Mouse (Mus musculus): ENCODE measurements around the gene Rab11fip3.

Gene Rab11fip3

DNA sequence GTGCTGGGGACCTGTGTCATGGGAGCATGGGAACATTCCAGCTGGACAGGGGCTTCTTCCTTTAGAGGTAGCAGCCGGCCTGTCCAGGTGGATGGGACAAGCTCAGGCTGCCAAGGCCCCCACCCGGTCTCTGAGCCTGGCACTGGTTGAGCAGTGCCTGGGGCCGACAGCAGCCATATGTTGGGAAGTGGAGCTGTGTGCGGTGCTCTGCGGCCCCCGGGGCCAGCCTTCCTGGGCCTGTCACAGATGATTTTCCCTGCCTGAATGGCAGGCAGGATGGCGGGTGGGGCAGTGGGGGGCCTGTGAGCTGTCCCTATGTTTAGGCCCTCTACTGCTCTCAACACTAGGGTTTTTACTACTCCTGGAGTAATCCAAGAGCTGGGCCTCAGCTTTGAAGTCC lies 113.2 kb downstream of the Rab11fip3 start:
- DNase-seq (ENCODE audit: low read depth, low spot score): no peak

DNA sequence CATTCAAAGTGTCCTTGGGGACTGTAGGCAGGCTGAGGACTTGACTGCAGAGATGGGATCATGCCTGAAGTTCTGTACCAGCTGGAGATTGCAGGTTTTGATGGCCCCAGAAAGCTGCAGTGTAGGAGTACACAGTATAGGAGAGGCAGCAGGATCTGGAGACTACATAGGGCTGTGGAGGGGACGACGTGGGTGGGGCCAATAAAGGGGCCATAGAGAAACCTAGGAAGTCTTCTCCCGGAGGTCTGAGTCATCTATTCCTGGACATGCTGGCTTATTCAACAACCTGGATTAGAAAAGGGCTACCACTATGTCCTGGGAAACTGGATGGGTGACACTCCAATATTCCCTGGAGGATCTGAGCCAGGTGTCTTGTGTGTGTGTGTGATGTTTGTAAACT lies 113.6 kb downstream of the Rab11fip3 start:
- DNase-seq (ENCODE audit: low read depth, low spot score): no peak

DNA sequence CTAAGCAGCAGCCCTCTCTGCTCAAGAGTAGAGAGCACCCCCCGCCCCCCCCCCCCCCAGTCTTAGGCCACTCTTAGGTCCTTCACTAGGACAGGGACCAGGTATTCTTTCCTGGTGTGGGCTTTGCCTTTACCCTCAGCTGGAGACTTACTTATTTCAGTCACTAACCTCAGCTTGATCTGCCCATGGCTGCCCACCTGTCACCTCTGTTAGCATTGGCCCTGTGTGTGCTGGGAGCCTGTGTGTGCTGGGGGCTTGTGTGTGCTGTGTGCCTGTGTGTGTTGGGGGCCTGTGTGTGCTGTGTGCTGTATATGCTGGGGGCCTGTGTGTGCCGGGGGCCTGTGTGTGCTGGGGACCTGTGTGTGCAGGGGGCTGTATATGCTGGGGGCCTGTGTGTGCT lies 114.7 kb downstream of the Rab11fip3 start:
- no peak for DNase-seq (ENCODE audit: low read depth, low spot score)

DNA sequence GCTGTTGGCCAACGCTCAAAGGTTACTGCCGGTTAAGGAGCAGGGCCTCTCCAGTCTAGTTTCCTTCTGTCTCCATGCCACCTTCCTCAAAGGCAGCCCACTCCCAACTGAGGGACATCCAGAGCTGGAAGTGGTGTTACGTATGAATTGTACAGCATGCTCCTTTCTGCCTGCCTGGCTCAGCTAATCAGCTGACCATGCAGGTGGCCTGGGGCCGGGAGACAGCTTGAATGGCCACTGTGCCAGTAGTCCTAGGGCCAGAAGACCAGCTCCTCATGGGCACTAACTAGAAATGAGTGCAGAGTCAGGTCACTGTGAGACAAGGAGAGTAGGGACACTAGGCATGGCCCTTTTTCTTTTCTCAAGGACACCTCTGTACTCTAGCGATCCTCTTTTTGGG lies 116.2 kb downstream of the Rab11fip3 start:
- no peak for DNase-seq (ENCODE audit: low read depth, low spot score)

DNA sequence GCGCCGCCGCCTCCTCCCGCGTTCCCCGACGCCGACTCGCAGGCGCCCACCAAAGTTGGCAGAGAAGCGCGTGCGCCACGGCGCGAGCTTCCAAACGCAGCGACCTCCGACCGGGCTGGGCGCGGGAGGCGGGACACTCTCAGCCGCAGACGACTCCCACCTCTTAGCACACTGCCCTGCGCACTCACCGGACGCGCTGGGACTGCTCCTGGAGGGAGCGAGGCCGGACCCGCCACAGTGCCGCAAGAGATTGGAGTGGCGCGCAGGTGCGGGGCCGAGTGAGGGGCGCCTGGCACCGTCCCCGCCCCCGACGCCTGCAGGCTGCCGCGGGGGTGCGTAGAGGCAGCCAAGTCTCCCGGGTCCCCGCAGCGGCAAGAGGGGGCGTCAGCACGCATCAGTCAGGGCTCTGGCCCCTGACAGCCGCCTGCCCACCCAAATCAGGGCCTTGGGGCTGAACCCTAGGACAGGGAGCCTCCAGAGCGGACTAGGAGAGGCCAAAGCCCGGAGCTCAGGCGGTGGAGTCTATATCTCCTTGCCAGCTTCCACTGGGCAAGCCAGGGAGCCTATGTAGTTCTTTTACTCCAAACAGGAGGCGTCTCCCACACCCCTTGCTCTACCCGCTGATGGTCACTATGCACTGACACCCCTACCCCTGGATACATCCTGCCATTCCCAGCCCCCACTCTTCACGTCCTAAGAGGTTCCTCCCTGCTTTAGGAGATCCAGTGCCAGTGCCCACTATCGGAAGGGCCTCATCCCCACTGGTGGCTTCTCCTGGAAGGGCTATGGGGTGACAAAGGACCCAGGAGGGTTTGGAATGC lies 117.3 kb downstream of the Rab11fip3 start, which contains the start of gene A930017K11Rik:
Gene A930017K11Rik (minus strand): TSS at position 763 of the 821 bp plus-strand sequence.
- no peak for DNase-seq (ENCODE audit: low read depth, low spot score)

DNA sequence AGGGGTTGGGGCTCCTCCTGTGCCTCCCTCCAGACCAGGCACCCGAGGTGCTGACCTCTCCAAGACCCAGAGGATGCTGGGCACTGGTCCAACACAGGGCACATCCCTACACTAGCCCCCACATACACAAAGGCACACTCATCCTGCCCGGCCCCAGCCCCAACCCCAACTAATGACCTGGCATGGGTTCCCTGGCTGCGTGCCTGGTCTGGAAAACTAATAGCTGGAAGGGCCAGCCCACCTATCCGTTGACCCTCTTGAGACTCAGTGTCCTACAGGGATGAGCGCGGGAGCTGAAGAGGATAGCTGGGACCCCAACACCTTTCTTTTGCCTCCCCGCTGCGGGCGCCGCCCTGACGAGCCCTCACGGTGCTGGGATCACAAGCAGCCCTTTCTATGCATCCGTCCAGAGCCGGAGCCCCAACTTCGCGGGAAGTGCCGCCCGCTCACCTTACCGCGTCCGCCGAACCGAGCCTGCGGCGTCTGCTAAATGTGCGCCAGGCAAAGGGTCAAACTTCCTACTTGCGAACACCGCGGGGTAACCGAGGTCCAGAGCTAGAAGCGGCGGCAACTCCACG lies 118.0 kb downstream of the Rab11fip3 start:
- no peak for DNase-seq (ENCODE audit: low read depth, low spot score)

DNA sequence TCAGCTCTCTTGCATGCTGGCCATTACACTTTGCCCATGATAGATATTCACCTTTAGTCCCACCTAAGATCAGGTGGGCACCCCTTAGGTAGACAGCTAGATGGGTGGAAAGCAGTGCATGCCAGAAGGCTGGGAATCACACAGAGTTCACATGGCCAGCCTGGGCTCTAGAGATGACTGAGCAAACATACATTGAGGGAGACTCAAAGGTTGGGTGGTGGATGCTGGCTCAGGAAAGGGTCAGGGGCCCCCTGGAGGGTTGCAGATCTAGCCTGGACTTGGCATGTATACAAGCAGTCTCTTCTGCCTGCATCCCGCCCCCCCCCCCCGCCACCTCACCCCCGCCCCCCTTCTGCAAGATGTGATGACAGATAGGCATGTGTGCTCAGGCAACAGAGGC lies 118.6 kb downstream of the Rab11fip3 start:
- DNase-seq (ENCODE audit: low read depth, low spot score): no peak

DNA sequence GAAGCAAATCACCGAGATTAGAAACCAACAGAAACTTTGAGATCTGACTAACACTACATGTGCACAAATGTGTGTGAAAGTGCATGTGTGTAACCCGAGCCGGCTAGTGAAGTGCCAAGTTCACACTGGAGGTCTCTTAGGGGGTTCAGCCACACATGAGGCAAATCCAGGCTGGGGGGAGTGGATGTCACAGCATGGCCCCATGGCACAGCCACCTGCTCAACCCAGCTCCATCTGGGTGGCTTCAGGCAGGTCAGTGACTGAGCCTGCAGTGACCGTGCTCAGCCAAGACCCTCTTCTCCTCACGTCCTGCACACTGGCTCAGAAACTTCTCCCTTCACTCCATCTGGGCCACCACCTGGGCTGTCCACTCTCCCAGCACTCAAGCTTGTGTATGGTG lies 119.4 kb downstream of the Rab11fip3 start:
- no peak for DNase-seq (ENCODE audit: low read depth, low spot score)

DNA sequence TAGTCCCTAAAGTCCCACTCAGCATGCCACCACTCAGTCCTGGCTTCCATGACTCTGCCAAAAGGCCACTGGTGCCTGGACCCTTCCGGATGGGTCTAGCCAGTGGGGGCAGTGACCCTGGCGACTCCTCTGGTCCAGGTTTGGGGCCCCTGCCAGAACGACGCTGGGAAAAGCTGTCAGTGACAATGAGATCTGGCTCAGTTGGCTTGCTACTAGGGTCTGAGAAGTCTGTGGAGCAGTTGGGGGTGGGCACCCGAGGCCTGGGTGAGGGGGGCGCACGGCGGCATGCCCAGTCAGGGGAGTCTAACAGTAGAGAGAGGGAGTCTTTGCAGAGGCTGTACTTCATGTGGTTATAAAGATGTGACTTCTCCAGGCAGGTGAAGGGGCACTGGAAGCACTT lies 121.3 kb downstream of the Rab11fip3 start:
- DNase-seq (ENCODE audit: low read depth, low spot score): no peak

DNA sequence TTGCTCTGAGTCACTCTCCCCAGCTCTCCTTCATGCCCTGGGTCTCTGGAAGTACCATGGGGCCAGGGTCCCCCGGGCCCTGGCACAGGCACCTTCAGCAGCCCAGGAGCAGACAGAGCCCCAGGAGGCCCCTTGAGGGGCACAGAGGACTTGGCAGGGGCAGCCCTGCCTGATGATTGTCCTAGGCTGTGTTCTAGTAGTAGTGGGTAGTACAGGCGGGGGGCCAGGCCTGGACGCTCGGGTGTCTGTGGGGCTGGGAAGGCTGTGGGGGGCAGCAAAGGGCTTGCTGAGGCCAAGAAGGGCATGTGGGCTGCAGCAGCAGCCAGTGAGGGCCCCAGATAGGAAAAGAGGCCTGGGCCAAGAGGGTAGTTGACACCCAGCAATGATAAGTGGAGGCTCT lies 121.8 kb downstream of the Rab11fip3 start:
- no peak for DNase-seq (ENCODE audit: low read depth, low spot score)

DNA sequence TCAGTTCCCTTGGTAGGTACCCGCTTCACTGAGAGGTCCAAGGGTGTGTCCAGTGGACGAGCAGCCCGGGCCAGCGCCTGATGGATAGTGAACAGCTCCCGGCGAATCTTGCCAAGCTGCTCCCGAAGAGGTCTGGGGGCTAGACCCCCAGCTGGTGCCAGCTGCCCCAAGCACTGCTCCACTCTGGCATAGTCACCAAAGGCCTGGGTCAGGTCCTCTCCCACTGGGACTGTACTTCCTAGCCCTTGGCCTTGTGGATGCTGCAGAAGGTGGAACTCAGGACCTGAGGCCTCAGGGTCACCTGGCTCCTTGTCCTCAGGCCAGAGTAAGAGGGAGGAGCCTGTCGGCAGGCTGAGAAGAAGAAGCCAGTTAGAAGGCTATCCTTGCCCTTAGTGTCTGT lies 122.5 kb downstream of the Rab11fip3 start:
- DNase-seq (ENCODE audit: low read depth, low spot score): no peak

DNA sequence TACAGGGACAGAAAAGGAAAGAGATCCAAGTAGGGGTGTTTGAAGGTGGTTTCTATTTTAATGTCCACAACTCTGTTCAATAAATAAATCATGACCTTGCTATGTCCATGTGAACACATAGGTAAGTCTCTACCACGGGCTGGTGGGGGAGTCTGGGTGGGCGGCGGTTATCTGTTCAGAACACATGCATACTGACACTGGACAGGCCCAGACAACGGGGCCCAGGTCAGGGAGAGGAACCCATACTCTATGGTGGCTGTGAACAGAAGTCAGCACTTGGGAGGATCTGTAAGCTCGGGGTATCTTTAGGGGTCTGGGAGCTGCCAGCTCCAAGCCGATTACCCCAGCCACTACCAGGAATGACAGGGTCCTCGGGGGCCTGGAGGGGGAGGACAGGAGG lies 123.0 kb downstream of the Rab11fip3 start:
- DNase-seq (ENCODE audit: low read depth, low spot score): no peak

DNA sequence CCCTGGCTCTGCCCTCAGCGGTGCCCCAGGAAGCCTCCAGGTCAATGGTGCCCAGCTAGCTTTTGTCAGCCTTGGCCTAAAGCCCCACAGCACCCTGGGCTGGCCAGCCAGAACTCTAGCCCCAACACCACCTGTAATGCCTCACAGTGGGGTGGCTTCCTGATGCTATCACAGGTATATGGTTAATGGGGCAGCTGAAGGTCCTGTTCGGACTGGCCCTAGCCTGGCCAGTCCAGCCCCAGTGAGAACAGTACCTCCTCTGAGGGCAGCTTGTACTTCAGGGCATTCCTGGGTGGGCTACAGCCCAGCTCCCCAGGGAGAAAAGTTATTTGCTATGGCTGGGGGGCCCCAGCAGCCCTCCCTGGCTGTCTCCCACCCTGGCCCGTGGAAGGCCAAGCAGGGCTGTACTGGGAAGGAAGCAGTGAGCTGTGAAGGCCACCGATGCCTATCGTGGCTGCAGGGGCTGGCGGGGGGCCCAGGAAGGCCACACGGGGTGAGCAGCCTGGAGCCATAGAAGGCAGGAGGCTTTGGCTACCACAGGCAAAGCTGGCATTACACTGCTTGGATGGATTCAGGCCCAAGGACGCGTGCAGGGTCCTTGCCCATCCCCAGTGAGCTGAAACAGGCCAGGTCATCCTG lies 123.7 kb downstream of the Rab11fip3 start:
- DNase-seq (ENCODE audit: low read depth, low spot score): no peak

DNA sequence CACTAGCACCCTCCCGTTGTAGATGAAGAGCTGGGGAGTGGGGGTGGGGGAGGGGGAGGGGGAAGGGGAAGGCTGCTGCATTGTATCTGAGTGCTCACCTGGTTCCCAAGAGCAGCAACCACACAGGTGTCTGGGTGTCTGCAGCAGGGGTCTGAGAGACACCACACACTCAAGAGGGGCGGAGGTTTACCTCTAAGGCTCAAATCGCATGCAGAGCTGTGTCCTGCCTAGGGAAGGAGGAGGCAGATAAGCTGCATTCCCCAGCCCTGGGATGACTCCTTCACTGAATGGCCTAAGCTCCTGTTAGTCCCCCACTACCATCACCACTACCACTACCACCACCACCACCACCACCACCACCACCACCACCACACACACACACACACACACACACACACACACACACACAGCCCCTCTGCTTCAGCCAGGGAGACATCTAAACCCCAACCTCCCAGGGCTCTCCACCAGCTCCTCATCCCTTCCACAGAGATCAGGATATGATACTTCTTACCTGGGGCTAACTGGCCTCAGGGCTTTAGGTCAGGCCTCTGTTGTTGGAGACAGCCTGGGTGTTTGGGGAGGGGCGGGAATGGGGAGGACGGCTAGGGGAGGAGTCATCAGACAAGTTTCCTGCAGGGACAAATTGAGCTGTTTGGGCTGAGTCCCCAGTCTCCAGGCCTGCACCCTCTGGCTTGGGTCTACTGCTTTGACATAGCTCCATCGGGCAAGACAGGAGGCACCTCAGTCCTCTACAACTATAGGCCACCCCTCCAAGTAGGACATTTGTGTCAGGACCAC lies 124.8 kb downstream of the Rab11fip3 start, which contains the start of the genes Pigq and Nhlrc4:
Gene Pigq (minus strand): TSS at position 571 of the 798 bp plus-strand sequence.
Gene Nhlrc4 (minus strand): TSS at position 596 of the 798 bp plus-strand sequence.
- DNase-seq (ENCODE audit: low read depth, low spot score): no peak

DNA sequence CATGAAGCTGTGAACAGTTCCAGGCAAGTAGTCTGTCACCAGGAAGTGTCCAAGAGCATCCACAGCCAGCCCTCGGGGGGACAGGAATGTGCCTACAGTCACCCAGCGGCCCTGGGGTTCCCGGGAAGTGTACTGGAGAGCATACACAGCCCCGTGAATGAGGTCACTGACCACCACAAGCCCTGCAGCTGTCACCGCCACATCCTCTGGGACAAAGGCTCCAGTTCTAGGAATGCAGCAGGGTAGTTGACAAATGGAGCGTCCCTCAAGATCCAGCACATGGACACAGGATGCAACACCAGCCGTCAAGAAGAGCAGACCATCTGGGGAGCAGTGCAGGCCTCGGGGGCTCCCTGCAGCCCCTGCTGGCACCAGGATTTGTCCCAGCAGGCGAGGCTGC lies 125.6 kb downstream of the Rab11fip3 start:
- no peak for DNase-seq (ENCODE audit: low read depth, low spot score)

DNA sequence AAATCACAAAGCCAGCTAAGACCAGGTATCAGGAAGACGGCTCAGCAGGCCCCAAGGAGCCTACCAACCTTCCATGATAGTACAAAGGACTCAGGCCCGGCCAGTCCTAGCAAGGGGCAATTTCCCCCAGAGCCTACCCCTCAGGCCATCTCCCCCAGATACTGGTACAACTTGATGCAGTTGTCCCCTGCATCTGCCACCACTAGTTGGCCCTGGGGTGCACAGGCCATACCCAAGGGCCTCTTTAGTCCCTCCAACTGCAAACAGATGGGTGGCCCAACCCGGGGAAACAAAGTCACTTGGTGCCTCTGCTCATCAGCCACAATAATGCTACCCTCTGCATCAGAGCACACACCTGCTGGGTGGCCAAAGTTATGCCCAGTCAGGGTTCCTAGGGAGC lies 126.1 kb downstream of the Rab11fip3 start:
- DNase-seq (ENCODE audit: low read depth, low spot score): no peak

DNA sequence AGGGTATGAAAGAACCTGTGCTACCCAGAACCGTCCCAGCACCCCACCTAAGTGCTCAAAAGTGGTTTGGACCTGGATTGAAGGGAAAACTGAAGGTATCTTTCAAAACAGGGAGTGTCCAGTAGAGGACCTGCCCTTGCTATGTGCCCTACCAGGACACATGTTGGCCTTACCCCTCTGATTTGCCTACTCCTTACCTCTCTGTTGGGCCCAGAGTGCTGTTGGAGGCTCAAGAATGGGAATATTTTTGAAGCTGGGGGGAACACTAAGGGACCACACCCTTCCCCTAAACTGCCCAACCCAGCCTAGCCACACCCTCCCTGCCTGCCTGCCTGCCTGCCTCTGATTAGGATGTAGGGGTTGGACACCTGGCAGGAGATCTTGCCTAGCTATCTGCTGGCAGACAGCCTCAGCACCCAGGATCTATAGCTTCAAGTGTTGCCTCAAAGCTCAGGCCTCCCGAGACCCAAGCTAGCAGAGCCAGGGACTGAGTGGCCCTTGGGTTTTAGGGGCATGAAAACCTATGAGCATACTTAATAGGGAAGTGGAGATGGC lies 126.7 kb downstream of the Rab11fip3 start:
- DNase-seq (ENCODE audit: low read depth, low spot score): no peak

DNA sequence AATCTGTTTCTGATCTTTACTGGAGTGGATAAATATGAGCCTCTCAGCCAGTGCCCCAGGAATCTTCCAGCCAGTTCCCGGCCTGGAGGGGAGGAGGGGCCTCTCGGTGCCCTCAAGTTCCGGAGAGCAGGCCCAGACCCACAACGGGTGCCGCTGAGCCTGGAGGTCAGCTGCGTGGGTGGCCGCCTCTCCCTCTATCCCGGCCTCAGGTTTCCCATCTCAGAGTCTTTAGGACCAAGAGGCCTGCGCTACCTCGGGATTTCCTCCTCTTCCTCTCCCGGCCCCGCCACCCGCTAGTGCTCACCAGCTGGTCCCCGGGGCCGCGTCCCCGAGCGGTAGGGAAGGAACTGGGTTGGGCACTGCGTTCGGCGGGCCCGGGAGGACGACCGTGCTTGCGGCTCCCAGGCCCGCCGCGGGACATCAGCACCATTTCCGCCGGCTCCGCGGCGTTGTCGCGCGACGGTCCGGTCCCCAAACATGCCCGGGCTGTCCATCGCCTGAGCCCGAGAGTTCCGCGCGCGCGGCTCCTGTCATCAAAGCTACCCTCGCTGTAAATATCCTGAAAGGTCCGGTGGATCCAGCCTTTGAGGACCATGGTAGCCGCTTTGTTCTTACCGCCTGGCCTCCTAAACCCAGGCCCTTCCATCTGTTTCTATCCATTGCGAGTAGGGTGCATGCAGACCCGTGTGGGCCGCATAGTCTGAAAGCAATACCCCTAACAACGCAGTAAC lies 127.7 kb downstream of the Rab11fip3 start:
- peak; percentile 84 for DNase-seq (ENCODE audit: low read depth, low spot score)
